Mouse (Mus musculus): ENCODE measurements around the gene Qpct. TPM values are rescaled to one million over a fixed set of nuclear protein-coding genes. Genes with fewer than 3 reads are reported as not detected.

Gene Qpct
- polyA plus RNA-seq, 1 experiment from 2014 or later = 12.3 TPM

DNA sequence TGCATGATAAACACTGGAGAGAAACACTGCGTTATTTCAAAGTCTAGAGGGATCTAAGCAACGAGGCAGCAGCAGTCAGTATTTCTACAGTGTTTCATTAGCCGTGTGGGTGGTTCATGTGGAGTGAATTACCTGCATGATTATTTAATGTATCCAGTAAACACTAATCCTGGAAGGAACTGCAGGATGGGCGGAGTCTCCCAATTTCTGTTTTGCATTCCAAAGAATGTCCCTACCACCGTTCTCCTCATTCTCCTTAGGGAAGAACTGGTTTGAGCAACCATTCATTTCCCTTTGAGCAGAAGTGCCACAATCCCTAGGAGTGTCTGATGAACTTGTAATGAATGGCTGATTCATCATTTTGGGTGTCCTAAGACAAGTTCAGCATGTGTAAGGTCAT, 8.5 kb downstream of the Qpct start:
- Histone ChIP-seq H3K4me2 (replicated peaks; ENCODE audit: low read depth, low read length) (no peak overlapping the region), H3K9ac (replicated peaks; ENCODE audit: low read depth, low read length) (no peak overlapping the region), H3K4me1 (ENCODE audit: control insufficient read depth, insufficient read depth, low read length) (0 out of 2 replicates have a peak, but pooled peaks cover 4% of the 10 kb centered on the region), H3K9me3 (ENCODE audit: control insufficient read depth, low read depth, low read length) (no peaks in the 10 kb centered on the region), H3K36me3 (ENCODE audit: control insufficient read depth, insufficient read depth, low read length) (no peaks in the 10 kb centered on the region), H3K4me3 (ENCODE audit: low read depth, low read length) (no peak overlapping the region), H3K27me3 (ENCODE audit: control insufficient read depth, insufficient read depth, low read length) (no peaks in the 10 kb centered on the region), H3K27ac (ENCODE audit: low read length) (no peak overlapping the region)
- 71% methylated on average over 5 of the region's 5 CpGs for WGBS
- no peak for ATAC-seq (ENCODE audit: insufficient number of reproducible peaks, insufficient read depth, low FRiP score, low read depth)

- Histone ChIP-seq H3K27me3 (ENCODE audit: control insufficient read depth, insufficient read depth, low read length) (no peaks in the 10 kb centered on the region), H3K4me1 (ENCODE audit: control insufficient read depth, insufficient read depth, low read length) (no peaks in the 10 kb centered on the region), H3K36me3 (ENCODE audit: control insufficient read depth, insufficient read depth, low read length) (no peaks in the 10 kb centered on the region), H3K4me3 (ENCODE audit: low read depth, low read length) (no peak overlapping the region), H3K9me3 (ENCODE audit: control insufficient read depth, low read depth, low read length) (no peaks in the 10 kb centered on the region), H3K9ac (replicated peaks; ENCODE audit: low read depth, low read length) (no peak overlapping the region), H3K4me2 (replicated peaks; ENCODE audit: low read depth, low read length) (no peak overlapping the region), H3K27ac (ENCODE audit: low read length) (no peak overlapping the region)
- ATAC-seq (ENCODE audit: insufficient number of reproducible peaks, insufficient read depth, low FRiP score, low read depth) = no peak
- WGBS = 64% methylated on average over 1 of the region's 1 CpGs
These were observed 12.5 kb downstream of the Qpct start for GRCm38 (mm10) chr17:79064250-79064649.

- no peaks in the 10 kb centered on the region for H3K9me3 ChIP-seq (ENCODE audit: control insufficient read depth, low read depth, low read length)
- no peaks in the 10 kb centered on the region for H3K36me3 ChIP-seq (ENCODE audit: control insufficient read depth, insufficient read depth, low read length)
- H3K9ac ChIP-seq (replicated peaks; ENCODE audit: low read depth, low read length) = no peak overlapping the region
- 59% methylated on average over 7 of the region's 7 CpGs for WGBS
- H3K4me1 ChIP-seq (ENCODE audit: control insufficient read depth, insufficient read depth, low read length) = 0 out of 2 replicates have a peak, but pooled peaks cover 4% of the 10 kb centered on the region
- H3K27ac ChIP-seq (ENCODE audit: low read length) = peak overlapping the region; percentile 40; the same call in 1 of the 2 replicates
- no peak for ATAC-seq (ENCODE audit: insufficient number of reproducible peaks, insufficient read depth, low FRiP score, low read depth)
- H3K4me2 ChIP-seq (replicated peaks; ENCODE audit: low read depth, low read length) = no peak overlapping the region
- no peak overlapping the region for H3K4me3 ChIP-seq (ENCODE audit: low read depth, low read length)
- no peaks in the 10 kb centered on the region for H3K27me3 ChIP-seq (ENCODE audit: control insufficient read depth, insufficient read depth, low read length)
These were observed 16.9 kb downstream of the Qpct start for GRCm38 (mm10) chr17:79068581-79068980.

DNA sequence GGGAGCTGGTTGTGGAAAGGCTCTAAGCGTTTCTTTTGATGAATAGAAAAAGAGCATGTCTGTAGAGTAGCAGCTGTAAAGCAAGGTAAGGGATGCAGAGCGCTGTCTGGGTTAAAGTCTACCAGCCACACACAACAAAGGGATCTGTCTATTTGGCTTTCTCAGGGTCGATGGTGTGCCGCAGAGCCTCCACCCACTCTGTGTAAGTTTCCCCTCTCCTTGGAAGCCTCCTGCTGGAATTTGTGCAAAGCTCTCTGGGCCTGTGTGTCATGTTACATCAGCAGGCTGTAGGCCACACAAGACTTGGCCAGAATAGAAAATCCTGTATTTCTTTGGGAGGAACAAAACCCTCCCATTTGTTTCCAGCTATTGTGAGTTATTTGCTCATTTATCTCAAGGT, 17.3 kb downstream of the Qpct start:
- Histone ChIP-seq H3K27me3 (ENCODE audit: control insufficient read depth, insufficient read depth, low read length) (no peaks in the 10 kb centered on the region), H3K27ac (ENCODE audit: low read length) (peak overlapping the region; percentile 40; the same call in 1 of the 2 replicates), H3K4me3 (ENCODE audit: low read depth, low read length) (no peak overlapping the region), H3K4me1 (ENCODE audit: control insufficient read depth, insufficient read depth, low read length) (0 out of 2 replicates have a peak, but pooled peaks cover 4% of the 10 kb centered on the region), H3K9ac (replicated peaks; ENCODE audit: low read depth, low read length) (no peak overlapping the region), H3K4me2 (replicated peaks; ENCODE audit: low read depth, low read length) (no peak overlapping the region), H3K36me3 (ENCODE audit: control insufficient read depth, insufficient read depth, low read length) (no peaks in the 10 kb centered on the region), H3K9me3 (ENCODE audit: control insufficient read depth, low read depth, low read length) (no peaks in the 10 kb centered on the region)
- no peak for ATAC-seq (ENCODE audit: insufficient number of reproducible peaks, insufficient read depth, low FRiP score, low read depth)
- 47% methylated on average over 4 of the region's 4 CpGs for WGBS

GRCm38 (mm10) chr17:79069766-79070480, 18.2 kb downstream of the Qpct start:
- Histone ChIP-seq H3K27ac (ENCODE audit: low read length) (no peak overlapping the region), H3K4me1 (ENCODE audit: control insufficient read depth, insufficient read depth, low read length) (0 out of 2 replicates have a peak, but pooled peaks cover 4% of the 10 kb centered on the region), H3K36me3 (ENCODE audit: control insufficient read depth, insufficient read depth, low read length) (no peaks in the 10 kb centered on the region), H3K9me3 (ENCODE audit: control insufficient read depth, low read depth, low read length) (no peaks in the 10 kb centered on the region), H3K9ac (replicated peaks; ENCODE audit: low read depth, low read length) (no peak overlapping the region), H3K4me2 (replicated peaks; ENCODE audit: low read depth, low read length) (no peak overlapping the region), H3K27me3 (ENCODE audit: control insufficient read depth, insufficient read depth, low read length) (no peaks in the 10 kb centered on the region), H3K4me3 (ENCODE audit: low read depth, low read length) (no peak overlapping the region)
- 73% methylated on average over 14 of the region's 14 CpGs for whole genome bisulfite sequencing
- no peak for ATAC-seq (ENCODE audit: insufficient number of reproducible peaks, insufficient read depth, low FRiP score, low read depth)

DNA sequence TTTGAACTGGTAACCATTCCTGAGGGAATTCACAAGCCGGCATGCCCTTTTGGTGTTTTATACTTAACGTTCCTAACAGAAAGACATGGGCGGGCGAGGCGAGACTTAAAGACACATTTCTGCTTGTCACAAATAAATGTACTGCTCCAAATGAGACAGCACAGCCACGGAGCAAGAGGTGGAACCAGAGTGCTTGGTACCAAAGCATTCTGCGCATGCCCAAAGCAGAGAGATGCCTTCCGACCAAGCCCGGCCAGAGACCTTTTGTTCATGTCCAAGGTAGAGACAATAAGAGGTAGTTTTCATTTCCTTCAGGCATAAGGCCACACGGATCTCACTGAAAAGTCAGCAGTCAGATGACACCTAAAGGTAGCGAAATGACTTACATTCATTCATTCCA, 20.2 kb downstream of the Qpct start:
- Histone ChIP-seq H3K4me1 (ENCODE audit: control insufficient read depth, insufficient read depth, low read length) (0 out of 2 replicates have a peak, but pooled peaks cover 4% of the 10 kb centered on the region), H3K4me2 (replicated peaks; ENCODE audit: low read depth, low read length) (no peak overlapping the region), H3K9ac (replicated peaks; ENCODE audit: low read depth, low read length) (no peak overlapping the region), H3K27ac (ENCODE audit: low read length) (no peak overlapping the region), H3K4me3 (ENCODE audit: low read depth, low read length) (no peak overlapping the region), H3K9me3 (ENCODE audit: control insufficient read depth, low read depth, low read length) (no peaks in the 10 kb centered on the region), H3K27me3 (ENCODE audit: control insufficient read depth, insufficient read depth, low read length) (no peaks in the 10 kb centered on the region), H3K36me3 (ENCODE audit: control insufficient read depth, insufficient read depth, low read length) (no peaks in the 10 kb centered on the region)
- WGBS = 84% methylated on average over 11 of the region's 11 CpGs
- no peak for ATAC-seq (ENCODE audit: insufficient number of reproducible peaks, insufficient read depth, low FRiP score, low read depth)

DNA sequence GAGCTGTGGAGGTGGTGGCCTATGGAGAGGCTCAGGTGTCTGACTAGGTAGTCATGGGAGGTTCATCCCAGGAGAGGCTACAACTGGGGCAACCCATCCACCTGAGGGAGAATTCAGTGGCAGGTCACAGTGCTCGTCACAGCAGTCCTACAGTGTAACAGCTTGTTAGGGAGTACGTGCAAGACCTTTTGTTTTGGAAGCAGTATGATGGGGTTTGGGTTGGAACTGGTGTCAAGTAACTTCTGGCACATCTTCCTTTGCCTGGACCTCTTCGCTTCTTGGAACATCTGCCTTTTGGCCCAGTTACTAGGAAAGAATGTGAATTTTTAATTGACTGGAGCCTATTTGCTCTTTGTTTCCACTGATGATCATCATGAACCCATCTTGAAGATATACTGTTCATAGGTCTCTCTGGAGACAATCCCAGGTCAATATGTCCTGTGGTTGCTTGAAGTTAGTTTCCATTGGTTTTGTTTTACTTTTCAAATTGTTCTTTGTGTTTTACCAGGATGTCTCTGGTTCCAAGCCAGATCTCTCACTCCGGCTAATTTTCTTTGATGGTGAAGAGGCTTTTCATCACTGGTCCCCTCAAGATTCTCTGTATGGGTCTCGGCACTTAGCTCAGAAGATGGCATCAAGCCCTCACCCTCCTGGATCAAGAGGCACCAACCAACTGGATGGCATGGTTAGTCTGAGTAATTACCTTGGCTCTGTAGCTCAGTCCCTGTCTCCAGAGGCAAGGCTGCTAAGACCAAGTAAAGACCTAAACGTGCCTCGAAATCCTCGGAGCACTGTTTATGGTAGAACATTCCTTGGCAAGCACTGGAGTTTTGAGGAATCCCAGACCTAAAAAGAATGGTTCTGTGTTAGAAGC, 25.5 kb downstream of the Qpct start:
- peak; percentile 76; the same call in 1 of the 2 replicates for ATAC-seq (ENCODE audit: insufficient number of reproducible peaks, insufficient read depth, low FRiP score, low read depth)
- H3K9ac ChIP-seq (replicated peaks; ENCODE audit: low read depth, low read length) = no peak overlapping the region
- no peaks in the 10 kb centered on the region for H3K36me3 ChIP-seq (ENCODE audit: control insufficient read depth, insufficient read depth, low read length)
- no peaks in the 10 kb centered on the region for H3K27me3 ChIP-seq (ENCODE audit: control insufficient read depth, insufficient read depth, low read length)
- peak overlapping the region; percentile 69 for H3K27ac ChIP-seq (ENCODE audit: low read length)
- no peaks in the 10 kb centered on the region for H3K9me3 ChIP-seq (ENCODE audit: control insufficient read depth, low read depth, low read length)
- no peak overlapping the region for H3K4me3 ChIP-seq (ENCODE audit: low read depth, low read length)
- 52% methylated on average over 8 of the region's 8 CpGs for WGBS
- H3K4me1 ChIP-seq (ENCODE audit: control insufficient read depth, insufficient read depth, low read length) = peaks cover 6% of the 10 kb centered on the region; the same call in 1 of the 2 replicates
- H3K4me2 ChIP-seq (replicated peaks; ENCODE audit: low read depth, low read length) = no peak overlapping the region

- Histone ChIP-seq H3K27ac (ENCODE audit: low read length) (peak overlapping the region; percentile 69), H3K4me2 (replicated peaks; ENCODE audit: low read depth, low read length) (no peak overlapping the region), H3K4me1 (ENCODE audit: control insufficient read depth, insufficient read depth, low read length) (peaks cover 6% of the 10 kb centered on the region; the same call in 1 of the 2 replicates), H3K27me3 (ENCODE audit: control insufficient read depth, insufficient read depth, low read length) (no peaks in the 10 kb centered on the region), H3K9me3 (ENCODE audit: control insufficient read depth, low read depth, low read length) (no peaks in the 10 kb centered on the region), H3K9ac (replicated peaks; ENCODE audit: low read depth, low read length) (no peak overlapping the region), H3K36me3 (ENCODE audit: control insufficient read depth, insufficient read depth, low read length) (no peaks in the 10 kb centered on the region), H3K4me3 (ENCODE audit: low read depth, low read length) (no peak overlapping the region)
- 53% methylated on average over 1 of the region's 1 CpGs for WGBS
- peak; percentile 63; the same call in 1 of the 2 replicates for ATAC-seq (ENCODE audit: insufficient number of reproducible peaks, insufficient read depth, low FRiP score, low read depth)
These were observed 26.1 kb downstream of the Qpct start for GRCm38 (mm10) chr17:79077848-79078146.

Data from stomach, embryonic 14.5 days (tissue).